Mouse (Mus musculus): Measurements from ENCODE around the gene Cuedc1. TPM values are rescaled to one million over a fixed set of nuclear protein-coding genes. Genes with fewer than 3 reads are reported as not detected.

Cuedc1 gene
- total and polyA plus RNA-seq, 2 experiments from 2014 or later, result 17.0 to 19.2 TPM

DNA sequence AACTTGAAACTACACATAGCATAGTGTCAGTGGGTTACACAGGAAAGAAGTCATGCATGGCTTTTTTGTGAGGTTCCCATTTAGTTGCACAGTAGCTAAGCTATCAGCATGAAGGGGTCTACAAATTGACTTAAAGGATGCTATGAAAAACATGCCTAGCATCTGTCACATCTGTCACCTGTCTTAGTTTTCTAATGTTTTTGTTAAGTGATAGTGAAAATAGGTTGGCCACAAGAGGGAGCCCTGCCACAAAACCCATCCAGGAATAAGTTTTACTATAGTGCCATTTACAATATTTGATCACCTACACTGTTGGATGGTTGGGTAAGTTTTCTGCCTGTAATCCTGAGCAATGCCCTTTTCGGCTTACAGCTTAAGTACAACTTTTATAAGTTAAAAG is 43.3 kb upstream of the Cuedc1 start:
- Histone ChIP-seq H3K4me1 (ENCODE audit: control insufficient read depth, insufficient read depth) (peaks cover 9% of the 10 kb centered on the region; the same call in 1 of the 2 replicates), H3K9me3 (replicated peaks; ENCODE audit: control insufficient read depth, low read length) (no peaks in the 10 kb centered on the region), H3K4me3 (ENCODE audit: low read depth, low read length) (no peak overlapping the region), H3K27me3 (ENCODE audit: control insufficient read depth, insufficient read depth, low read length) (no peaks in the 10 kb centered on the region), H3K27ac (ENCODE audit: low read depth) (no peak overlapping the region), H3K36me3 (replicated peaks; ENCODE audit: control insufficient read depth, insufficient read depth, low read length) (peaks cover 17% of the 10 kb centered on the region), H3K4me2 (ENCODE audit: low read depth, low read length) (no peak overlapping the region), H3K9ac (replicated peaks; ENCODE audit: low read depth, low read length) (no peak overlapping the region)
- peak; percentile 65 for TF ChIP-seq CTCF (IDR thresholded peaks at IDR 0.05; ENCODE audit: low read depth)
- no peak for TF ChIP-seq EP300 (IDR thresholded peaks at IDR 0.05; ENCODE audit: low read depth)
- peak; percentile 39 for DNase-seq (ENCODE audit: low spot score)
- 77% methylated on average over 1 of the region's 1 CpGs for WGBS
- no peak for ATAC-seq (ENCODE audit: insufficient read depth, low read depth)

DNA sequence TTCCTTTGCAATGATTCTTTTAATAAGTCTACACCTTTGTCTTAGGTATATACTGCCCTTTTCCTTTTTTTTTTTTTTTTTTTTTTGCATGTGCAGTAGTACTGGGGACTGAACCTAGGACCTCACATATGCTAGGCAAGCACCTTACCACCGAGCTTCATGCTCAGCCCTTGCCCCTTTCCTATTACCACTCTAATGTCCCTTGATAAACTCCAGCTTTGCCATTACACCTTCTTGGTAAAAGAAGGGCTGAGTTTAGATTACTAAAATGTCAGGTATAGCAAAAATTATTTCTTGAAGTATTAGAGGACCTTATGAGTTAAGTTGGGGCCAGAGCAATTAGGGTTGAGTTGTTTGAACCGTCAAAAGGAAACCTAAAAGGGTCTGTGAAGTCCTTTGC is 42.1 kb upstream of the Cuedc1 start:
- H3K4me3 ChIP-seq (ENCODE audit: low read depth, low read length), result no peak overlapping the region
- peaks cover 13% of the 10 kb centered on the region for H3K36me3 ChIP-seq (replicated peaks; ENCODE audit: control insufficient read depth, insufficient read depth, low read length)
- no peak overlapping the region for H3K27ac ChIP-seq (ENCODE audit: low read depth)
- no peak overlapping the region for H3K4me2 ChIP-seq (ENCODE audit: low read depth, low read length)
- H3K9me3 ChIP-seq (replicated peaks; ENCODE audit: control insufficient read depth, low read length), result no peaks in the 10 kb centered on the region
- ATAC-seq (ENCODE audit: insufficient read depth, low read depth) (no peak), DNase-seq (ENCODE audit: low spot score) (no peak)
- 85% methylated on average over 2 of the region's 2 CpGs for WGBS
- peaks cover 3% of the 10 kb centered on the region; the same call in 1 of the 2 replicates for H3K4me1 ChIP-seq (ENCODE audit: control insufficient read depth, insufficient read depth)
- no peak overlapping the region for H3K9ac ChIP-seq (replicated peaks; ENCODE audit: low read depth, low read length)
- no peak for TF ChIP-seq EP300 (IDR thresholded peaks at IDR 0.05; ENCODE audit: low read depth)
- TF ChIP-seq CTCF (IDR thresholded peaks at IDR 0.05; ENCODE audit: low read depth), result no peak
- no peaks in the 10 kb centered on the region for H3K27me3 ChIP-seq (ENCODE audit: control insufficient read depth, insufficient read depth, low read length)

DNA sequence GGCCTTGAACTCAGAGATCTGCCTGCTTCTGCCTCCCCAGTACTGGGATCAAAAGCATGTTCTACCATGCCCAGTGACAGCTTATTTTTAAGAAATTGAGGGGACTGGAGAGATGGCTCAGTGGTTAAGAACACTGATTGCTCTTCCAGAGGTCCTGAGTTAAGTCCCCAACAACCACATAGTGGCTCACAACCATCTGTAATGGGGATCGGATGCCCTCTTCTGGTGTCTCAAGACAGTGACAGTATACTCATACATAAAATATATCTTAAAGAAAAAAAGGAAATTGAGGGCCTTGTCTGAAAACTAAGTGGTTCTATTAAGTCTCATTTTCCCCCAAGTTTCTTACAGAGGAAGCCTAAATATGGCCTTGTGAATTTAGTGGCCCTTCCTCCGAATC is 40.1 kb upstream of the Cuedc1 start:
- no peak overlapping the region for H3K4me2 ChIP-seq (ENCODE audit: low read depth, low read length)
- no peak overlapping the region for H3K4me3 ChIP-seq (ENCODE audit: low read depth, low read length)
- H3K9ac ChIP-seq (replicated peaks; ENCODE audit: low read depth, low read length), result no peak overlapping the region
- no peak for TF ChIP-seq CTCF (IDR thresholded peaks at IDR 0.05; ENCODE audit: low read depth)
- no peak for TF ChIP-seq EP300 (IDR thresholded peaks at IDR 0.05; ENCODE audit: low read depth)
- no peaks in the 10 kb centered on the region for H3K9me3 ChIP-seq (replicated peaks; ENCODE audit: control insufficient read depth, low read length)
- 79% methylated on average over 2 of the region's 2 CpGs for WGBS
- ATAC-seq (ENCODE audit: insufficient read depth, low read depth) (no peak), DNase-seq (ENCODE audit: low spot score) (no peak)
- no peaks in the 10 kb centered on the region for H3K4me1 ChIP-seq (ENCODE audit: control insufficient read depth, insufficient read depth)
- H3K36me3 ChIP-seq (replicated peaks; ENCODE audit: control insufficient read depth, insufficient read depth, low read length), result peaks cover 3% of the 10 kb centered on the region; the same call in 1 of the 2 replicates
- H3K27me3 ChIP-seq (ENCODE audit: control insufficient read depth, insufficient read depth, low read length), result no peaks in the 10 kb centered on the region
- H3K27ac ChIP-seq (ENCODE audit: low read depth), result no peak overlapping the region

DNA sequence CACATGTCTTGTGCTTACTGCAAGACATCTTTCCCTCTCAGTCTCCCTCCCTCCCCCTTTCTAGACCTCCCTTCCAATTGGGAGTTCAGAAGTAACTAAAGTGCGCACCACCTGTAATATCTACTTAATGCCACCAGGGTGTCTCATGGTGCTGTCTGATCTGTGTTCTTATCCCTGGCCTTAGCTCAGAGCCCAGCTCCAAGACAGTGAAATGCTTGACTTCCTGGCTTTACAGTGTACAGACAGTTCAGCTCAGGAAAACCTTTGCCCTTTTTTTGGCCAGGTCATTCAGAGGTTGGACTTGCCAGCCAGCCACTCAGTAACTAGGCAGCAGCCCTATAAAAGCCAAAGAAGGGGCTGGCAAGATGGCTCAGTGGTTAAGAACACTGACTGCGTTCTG is 38.7 kb upstream of the Cuedc1 start:
- DNase-seq (ENCODE audit: low spot score), result peak; percentile 87

DNA sequence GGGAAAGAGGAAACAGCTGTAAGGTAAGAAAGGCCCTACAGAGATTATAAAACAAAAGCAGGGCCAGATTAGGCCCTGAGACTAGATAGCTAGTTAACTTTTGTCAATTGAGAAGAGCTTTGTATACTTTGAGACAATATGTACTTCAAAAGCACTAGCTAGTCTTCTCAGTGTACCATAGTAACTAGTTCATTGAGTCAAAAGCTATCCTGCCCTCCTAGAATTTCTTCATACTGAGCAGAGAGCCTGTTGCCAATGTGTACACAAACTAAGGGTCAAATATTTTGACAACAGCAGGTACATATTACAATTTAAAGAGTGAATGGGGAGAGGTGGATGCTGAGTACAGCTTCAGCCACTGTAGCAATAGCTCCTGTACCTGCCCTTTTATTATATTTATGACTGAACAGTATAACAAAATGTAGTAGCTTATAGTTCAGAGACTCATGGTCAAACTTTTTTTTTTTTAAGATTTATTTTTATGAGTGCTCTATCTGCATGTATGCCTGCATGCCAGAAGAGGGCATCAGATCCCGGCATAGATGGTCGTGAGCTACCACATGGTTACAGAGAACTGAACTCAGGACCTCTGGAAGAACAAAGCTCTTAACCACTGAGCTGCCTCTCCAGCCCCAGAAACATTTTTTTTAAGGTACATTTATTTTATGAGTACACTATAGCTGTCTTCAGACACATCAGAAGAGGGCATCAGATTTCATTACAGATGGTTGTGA is 35.8 kb upstream of the Cuedc1 start:
- ATAC-seq (ENCODE audit: insufficient read depth, low read depth) (no peak), DNase-seq (ENCODE audit: low spot score) (no peak)
- H3K9me3 ChIP-seq (replicated peaks; ENCODE audit: control insufficient read depth, low read length), result no peaks in the 10 kb centered on the region
- no peak overlapping the region for H3K9ac ChIP-seq (replicated peaks; ENCODE audit: low read depth, low read length)
- no peak overlapping the region for H3K4me3 ChIP-seq (ENCODE audit: low read depth, low read length)
- no peaks in the 10 kb centered on the region for H3K36me3 ChIP-seq (replicated peaks; ENCODE audit: control insufficient read depth, insufficient read depth, low read length)
- no peaks in the 10 kb centered on the region for H3K27me3 ChIP-seq (ENCODE audit: control insufficient read depth, insufficient read depth, low read length)
- H3K27ac ChIP-seq (ENCODE audit: low read depth), result no peak overlapping the region
- WGBS, result 62% methylated on average over 2 of the region's 2 CpGs
- no peaks in the 10 kb centered on the region for H3K4me1 ChIP-seq (ENCODE audit: control insufficient read depth, insufficient read depth)
- no peak for TF ChIP-seq EP300 (IDR thresholded peaks at IDR 0.05; ENCODE audit: low read depth)
- TF ChIP-seq CTCF (IDR thresholded peaks at IDR 0.05; ENCODE audit: low read depth), result 0 out of 2 replicates have a peak, but pooled peaks have one; percentile 16
- no peak overlapping the region for H3K4me2 ChIP-seq (ENCODE audit: low read depth, low read length)

More for the DNA sequence above, 38.7 kb upstream of the Cuedc1 start:
- Histone ChIP-seq H3K4me2 (ENCODE audit: low read depth, low read length) (no peak overlapping the region), H3K4me3 (ENCODE audit: low read depth, low read length) (no peak overlapping the region), H3K36me3 (replicated peaks; ENCODE audit: control insufficient read depth, insufficient read depth, low read length) (no peaks in the 10 kb centered on the region), H3K27me3 (ENCODE audit: control insufficient read depth, insufficient read depth, low read length) (no peaks in the 10 kb centered on the region), H3K27ac (ENCODE audit: low read depth) (no peak overlapping the region), H3K4me1 (ENCODE audit: control insufficient read depth, insufficient read depth) (no peaks in the 10 kb centered on the region), H3K9me3 (replicated peaks; ENCODE audit: control insufficient read depth, low read length) (no peaks in the 10 kb centered on the region), H3K9ac (replicated peaks; ENCODE audit: low read depth, low read length) (no peak overlapping the region)
- WGBS, result 49% methylated on average over 2 of the region's 2 CpGs
- ATAC-seq (ENCODE audit: insufficient read depth, low read depth), result peak; percentile 86
- TF ChIP-seq CTCF (IDR thresholded peaks at IDR 0.05; ENCODE audit: low read depth) (peak; percentile 92), EP300 (IDR thresholded peaks at IDR 0.05; ENCODE audit: low read depth) (no peak)

DNA sequence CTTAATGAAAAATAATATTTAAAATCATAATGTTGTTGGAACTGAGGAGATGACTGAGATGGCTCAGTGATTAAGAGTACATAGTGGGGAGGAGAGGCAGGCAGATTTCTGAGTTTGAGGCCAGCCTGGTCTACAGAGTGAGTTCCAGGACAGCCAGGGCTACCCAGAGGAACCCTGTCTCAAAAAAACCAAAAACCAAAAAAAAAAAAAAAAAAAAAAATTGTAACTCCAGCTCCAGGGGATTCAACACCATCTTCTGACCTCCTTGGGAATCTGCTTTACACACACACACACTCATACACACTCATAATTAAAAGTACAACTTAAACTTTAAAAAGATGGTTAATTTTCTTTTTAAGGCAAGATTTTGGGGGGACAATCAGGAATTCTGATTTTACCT is 32.1 kb upstream of the Cuedc1 start:
- Histone ChIP-seq H3K27ac (ENCODE audit: low read depth) (no peak overlapping the region), H3K36me3 (replicated peaks; ENCODE audit: control insufficient read depth, insufficient read depth, low read length) (no peaks in the 10 kb centered on the region), H3K9me3 (replicated peaks; ENCODE audit: control insufficient read depth, low read length) (no peaks in the 10 kb centered on the region), H3K9ac (replicated peaks; ENCODE audit: low read depth, low read length) (no peak overlapping the region), H3K4me1 (ENCODE audit: control insufficient read depth, insufficient read depth) (peaks cover 9% of the 10 kb centered on the region), H3K4me2 (ENCODE audit: low read depth, low read length) (no peak overlapping the region), H3K27me3 (ENCODE audit: control insufficient read depth, insufficient read depth, low read length) (no peaks in the 10 kb centered on the region), H3K4me3 (ENCODE audit: low read depth, low read length) (no peak overlapping the region)
- no peak for DNase-seq (ENCODE audit: low spot score)
- ATAC-seq (ENCODE audit: insufficient read depth, low read depth), result no peak
- TF ChIP-seq EP300 (IDR thresholded peaks at IDR 0.05; ENCODE audit: low read depth) (no peak), CTCF (IDR thresholded peaks at IDR 0.05; ENCODE audit: low read depth) (no peak)
